Mouse (Mus musculus) gastrocnemius, adult 8-10 months (tissue): Measurements from ENCODE around the gene Lhb. TPM values are rescaled to one million over a fixed set of nuclear protein-coding genes. Genes with fewer than 3 reads are reported as not detected.
A peak's percentile ranks its signal among the peaks of the same experiment; 100 is the strongest.
"Not testable (repeated sequence)": the region's sequence is repeated elsewhere in the genome, so short reads cannot be mapped to it uniquely, and the experiment has no call there.

Experiments used
- DNase-seq, 2 experiments: peaks; one replicate each; pipeline ENCODE4 v3.0.0; 2022; ENCODE audit warnings: low spot score in 2 of 2
- total RNA-seq, 4 experiments: library from RNA; stranded (reverse); gene quantifications; 2 replicates each; pipeline ENCODE4 v1.2.4; 2022

The Lhb gene
- total RNA-seq, 4 experiments from 2014 or later: 0.46 to 0.61 TPM; not detected in 2

DNA sequence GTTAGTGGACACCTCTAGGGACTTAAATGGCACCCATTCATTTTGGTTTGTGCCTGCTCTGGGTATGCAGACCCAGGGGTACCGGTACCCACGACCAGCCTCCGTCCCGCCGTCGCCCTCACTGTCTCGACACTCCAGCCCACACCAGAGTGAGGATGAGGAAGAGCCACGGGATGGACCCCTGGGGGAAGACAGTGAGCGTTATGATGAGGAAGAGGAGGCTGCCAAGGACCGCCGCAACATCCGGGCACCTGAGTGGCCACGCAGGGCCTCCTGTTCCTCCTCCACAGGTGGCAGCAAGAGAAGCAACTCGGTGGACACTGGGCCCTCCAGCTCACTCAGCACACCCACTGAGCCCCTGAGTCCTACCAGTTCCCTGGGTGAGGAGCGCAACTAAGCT, 34.4 kb downstream of the Lhb start:
- no peak for DNase-seq

DNA sequence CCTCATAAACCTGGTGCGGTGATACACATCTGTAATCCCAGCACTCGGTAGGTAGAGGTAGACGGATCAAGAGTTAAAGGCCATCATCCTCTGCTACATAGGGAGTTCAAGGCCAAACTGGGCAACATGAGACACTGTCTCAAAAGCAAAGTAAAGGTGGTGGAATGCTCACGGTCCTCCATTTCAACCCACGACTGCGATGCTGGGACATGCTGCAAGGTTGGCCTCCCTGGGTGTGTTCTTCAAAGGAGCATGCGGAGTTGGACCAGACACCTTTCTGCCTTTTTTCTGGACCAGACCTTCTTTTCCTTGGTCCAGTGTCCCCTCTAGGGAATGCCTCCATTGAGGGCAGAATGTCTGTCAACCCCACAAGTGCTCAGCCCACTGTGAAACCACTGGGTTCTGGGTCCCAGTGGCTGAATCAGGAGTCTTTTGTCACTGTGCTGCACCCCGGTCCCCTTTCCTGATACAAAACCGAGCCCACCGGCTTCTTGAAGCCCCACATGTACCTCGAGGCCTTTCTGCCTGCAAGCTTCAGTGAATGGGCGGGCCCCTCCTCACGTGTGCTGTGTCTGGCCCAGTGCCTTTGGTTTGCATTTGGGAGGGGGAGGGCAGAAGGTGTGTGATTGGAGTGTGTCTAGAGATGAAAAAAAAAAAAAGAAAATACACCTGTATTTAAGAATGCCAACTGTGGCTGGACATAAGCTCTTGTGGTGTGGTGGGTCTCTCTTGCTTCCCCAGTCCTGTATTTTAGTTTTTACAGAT, 35.5 kb downstream of the Lhb start:
- DNase-seq: no peak

DNA sequence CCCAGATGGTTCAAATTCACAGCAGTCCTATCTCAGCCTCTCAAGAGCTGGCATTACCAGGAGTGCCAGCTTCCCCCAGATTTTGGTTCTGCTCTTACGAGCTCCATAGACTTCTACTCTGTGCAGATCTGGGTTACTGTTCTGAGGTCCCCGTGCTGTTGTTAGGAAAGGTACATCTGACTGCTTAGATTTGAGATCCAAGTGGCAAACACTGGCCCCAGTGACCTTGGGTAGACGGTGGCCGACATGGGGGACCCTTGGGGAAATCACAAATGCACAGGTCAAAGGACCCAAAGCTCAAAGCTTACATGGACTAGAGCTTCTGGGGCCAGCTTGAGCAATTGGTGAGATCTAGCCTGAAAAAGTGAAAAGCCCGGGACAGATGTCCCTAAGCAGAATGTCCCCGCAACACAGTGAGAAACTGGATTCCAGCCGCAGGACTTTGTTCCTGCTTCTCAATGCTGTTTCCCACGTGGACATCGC, 36.1 kb downstream of the Lhb start:
- no peak for DNase-seq

DNA sequence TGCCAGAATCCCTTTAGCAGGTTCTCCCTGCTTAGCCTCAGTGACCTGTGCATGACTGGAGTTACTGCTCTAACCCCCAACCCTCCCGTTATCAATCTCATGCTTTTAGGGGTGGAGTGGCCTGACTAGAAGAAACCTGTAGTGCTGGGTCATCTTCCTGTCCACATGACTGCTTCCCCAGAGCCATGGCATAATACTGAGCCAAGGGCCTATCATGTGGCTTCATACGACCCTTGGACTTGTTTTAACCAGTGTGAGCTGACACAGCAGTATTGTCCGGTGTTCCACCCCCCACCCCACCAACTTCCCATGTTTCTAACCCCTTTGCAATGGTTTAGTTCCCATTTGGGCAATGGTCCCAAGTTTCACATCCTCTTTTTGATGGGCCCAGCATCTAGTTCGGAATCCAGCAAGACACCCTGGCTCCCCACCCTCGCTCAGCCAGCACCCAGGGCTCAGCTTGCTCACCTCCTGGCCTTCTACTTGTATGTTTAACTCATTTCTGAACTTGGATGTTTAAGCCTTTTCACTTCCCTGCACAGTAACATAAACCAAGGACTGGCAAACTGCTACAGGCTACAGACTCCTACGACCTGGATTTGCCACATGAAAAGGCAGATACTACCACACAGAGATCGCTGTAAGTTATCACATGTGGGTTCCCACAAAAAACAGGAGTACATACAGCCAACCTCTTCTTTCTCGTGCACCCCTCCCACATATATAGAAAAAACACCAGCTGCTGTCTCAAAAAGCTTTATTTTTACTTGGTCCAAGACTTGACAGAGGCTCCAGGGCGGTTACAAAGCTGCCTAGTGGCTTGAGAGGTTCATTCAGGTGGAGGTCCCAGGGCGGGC, 36.8 kb downstream of the Lhb start:
- DNase-seq: no peak

DNA sequence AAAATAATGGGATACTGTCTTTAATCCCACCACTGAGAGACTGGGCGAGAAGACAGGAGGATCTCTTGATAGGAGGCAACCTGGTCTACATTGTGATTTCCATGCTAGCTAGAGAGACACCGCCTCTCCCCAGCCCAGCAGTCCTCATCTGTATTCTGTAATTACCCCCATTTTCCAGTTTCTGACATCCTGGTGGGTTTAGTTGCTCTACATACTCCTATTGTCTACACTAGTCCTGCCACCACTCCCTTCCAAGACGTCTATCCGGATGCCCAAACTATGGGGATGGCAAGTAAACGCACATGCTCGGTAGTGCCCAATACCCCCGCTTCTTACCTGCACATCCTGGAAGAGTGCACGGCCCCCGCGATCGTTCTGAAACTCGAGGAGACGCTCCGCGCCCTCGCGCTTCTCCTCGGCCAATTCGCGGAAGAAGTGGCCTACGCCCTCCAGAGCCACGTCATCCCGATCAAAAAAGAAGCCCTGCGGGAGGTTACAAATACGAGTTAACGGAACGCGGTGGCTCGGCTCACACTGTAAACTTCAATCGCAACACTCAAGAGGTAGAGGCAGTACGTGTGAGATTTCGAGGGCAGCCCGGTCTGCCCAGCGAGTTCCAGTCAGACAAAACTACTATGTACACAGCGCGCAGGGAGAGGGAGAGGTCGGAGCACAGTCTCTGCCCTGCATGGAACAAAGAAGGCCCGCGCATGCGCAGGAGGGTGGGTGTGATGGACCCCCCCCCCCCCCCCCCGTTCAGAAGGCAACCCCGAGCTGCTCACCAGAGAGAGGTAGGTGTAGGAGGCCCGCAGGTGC, 38.3 kb downstream of the Lhb start:
- peak in 1 of 2 experiments; percentile 58 for DNase-seq

DNA sequence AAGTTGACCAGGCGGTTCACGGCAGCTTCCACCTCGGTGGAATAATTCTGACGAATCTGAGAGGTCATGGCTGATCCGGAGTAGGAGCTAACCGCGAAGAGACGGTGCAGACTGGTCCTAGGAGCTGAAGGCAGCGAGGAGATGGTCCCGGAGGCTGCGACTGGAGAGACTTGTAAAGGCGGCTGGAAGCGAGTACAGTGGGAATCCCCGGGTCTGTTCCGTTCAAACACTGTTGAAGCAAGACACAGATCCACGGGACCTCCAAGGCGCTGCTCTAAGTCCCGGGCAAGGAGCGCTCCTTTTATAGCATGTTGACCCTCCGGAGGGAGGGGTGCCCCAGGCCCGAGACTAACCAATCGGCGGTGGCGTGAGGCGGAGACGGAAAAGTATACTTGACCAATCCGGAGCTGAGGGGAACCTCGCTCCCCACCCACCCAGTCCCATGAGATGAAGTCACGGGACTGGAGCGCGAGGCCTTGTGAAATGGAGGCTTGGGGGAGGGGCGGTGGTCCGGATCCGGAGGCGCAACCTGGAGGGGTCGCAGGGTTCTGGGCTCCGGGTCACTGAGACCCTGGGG, 39.0 kb downstream of the Lhb start, which contains the start of gene Ftl1:
TSS of gene Ftl1 (minus strand) at position 321 of the 577 bp plus-strand sequence.
- peak; percentile 97 to 98 for DNase-seq

DNA sequence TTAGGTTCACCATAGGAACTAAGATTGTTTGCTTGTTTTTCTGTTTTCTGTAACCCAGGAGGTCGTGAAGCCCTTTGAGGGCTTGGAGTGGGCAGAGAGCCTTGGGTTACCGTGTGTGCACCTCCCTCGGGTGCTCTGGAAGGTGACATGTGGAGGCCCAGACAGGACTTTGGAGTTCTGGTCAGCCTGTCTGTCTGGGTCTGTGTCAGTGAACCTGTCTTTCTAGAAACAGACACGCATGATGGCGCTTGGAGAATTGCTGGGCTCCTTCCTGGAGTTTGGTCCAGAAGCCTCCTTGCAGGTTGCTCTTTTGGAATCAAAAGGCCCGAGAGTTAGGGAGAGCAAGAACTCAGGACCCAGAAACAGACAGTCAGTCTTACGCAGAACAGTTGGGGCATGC, 39.8 kb downstream of the Lhb start:
- no peak for DNase-seq

DNA sequence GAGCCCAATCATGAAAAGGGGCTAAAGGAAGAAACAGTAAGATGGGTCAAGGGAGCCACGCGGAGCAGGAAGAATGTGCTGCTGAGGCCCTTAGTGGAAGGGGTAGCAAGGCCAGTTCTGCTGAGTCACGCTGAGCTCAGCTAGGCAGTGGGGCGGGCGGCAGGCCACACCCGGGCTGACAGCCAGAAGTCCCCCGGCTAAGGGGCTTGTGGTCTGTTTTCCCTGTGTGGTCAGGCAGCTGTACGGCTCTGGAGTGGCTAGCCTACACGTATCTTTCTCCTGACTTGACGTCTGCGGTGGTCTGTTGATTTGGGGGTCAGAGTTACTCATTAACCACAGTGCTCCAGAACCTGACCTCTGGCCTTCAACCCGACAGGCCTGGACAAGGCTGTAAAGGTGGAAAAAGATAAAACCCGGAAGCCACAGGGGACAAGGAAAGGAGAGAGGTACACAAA, 40.3 kb downstream of the Lhb start:
- peak; percentile 57 to 67 for DNase-seq

DNA sequence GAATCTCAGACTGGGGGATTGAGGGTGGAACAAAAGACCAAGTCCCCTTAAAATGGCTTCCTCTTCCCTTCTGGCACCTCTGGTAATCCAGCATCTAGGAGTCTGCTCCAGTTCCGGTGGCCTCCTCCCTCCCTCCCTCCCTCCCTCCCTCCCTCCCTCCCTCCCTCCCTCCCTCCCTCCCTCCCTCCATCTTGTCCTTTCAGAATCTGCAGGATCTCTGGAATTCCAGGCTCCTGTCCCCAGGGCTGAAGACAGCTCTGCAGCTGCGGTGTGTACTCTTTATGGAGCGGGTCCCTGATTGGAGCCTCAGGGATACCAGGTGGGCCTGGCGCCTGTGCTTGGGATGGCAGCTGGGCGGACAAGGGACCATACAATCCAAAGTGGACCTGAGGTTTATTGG, 40.7 kb downstream of the Lhb start:
- DNase-seq: no peak

DNA sequence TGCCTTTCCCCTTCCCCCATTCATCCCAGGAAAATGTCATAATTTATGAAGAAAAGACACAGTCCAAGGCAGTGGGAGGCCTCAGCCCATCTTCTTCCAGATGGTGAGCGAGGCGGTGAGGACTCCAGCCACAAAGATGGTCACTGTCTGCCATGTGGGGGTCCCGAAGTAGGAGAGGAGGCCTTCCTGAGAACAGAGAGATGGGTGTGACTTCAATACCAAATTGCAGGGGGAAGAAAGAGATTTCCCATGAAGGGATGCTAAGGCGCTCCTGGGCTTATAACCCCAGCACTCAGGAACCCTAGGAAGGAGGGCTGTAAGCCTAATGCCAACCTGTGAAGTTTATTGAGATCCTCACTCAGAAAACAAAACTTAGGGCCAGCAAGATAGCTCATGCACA, 41.2 kb downstream of the Lhb start:
- no peak for DNase-seq

DNA sequence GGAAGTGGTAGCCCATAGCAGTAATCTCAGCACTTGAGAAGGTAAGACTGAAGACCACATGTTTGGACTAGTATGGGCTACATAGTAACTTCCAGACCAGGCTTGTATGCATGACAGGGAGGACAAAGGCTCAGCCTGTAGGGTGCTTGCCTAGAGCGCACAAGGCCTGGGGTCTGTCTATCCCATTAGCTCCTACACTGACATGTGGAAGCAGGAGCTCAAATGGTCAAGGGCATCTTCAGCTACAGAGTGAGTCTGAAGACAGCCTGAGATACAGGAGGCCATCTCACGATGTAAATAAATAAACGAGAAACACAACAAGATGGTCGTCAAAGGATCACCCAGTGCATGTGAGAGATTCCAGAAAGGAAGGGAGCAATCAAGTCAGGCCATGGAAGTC, 41.7 kb downstream of the Lhb start:
- no peak for DNase-seq

DNA sequence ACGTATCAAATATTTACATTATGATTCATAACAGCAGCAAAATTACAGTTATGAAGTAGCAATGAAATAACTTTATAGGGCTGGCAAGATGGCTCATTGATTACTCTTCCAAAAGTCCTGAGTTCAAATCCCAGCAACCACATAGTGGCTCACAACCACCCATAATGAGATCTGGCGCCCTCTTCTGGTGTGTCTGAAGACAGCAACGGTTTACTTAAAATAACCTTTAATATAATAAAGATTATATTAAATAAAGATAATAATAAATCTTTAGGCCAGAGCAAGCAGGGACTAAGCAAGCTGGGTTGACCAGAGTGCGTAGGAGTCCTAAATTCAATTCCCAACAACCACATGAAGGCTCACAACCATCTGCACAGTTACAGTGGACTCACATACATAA, 42.2 kb downstream of the Lhb start:
- not testable (repeated sequence) for DNase-seq

DNA sequence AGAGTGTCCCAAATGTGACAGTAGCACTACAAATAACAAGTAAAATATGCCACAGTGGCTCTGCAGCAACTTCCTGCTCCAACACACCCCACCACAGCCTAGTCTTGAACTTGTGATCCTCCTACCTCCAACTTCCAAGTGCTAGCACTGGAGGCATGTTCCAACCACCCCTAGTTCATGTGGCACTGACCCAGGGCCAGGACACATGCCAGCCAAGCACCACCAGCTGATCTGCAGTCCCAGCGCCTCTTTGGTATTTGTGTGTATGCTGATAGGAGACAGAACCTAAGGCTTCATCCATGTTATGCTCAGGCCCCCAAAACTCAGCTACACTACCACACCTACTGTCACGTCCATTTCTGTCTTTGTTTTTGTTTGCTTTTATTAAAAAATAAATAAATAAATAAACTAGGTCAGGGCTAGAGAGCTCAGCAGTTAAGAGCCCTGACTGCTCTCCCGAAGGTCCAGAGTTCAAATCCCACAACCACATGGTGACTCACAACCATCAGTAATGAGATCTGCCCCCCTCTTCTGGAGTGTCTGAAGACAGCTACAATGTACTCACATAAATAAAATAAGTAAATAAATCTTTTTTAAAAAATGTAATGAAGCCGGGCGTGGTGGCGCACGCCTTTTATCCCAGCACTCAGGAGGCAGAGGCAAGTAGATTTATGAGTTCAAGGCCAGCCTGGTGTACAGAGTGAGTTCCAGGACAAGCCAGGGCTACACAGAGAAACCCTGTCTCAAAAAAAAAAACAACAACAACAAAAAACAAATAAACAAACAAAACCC, 43.6 kb downstream of the Lhb start:
- DNase-seq: no peak

DNA sequence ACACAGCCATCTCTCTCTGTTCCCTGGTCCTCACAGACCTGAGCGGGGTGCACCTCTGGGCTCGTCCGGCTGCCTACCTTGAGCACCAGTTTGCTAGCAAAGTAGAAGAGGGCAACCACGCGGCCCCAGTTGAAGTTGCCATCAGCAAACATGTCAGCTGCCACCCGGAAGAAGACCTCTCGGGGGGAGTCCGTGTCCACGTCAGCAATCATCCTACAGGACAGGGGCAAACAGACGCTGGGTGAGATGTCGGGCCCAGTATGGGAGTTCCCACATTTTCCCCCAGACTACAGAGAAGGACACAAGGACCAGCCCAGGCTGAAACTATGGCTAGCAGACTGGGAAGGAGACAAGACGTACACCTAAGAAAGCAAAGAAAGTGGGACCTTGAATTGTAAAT, 44.5 kb downstream of the Lhb start:
- no peak for DNase-seq

DNA sequence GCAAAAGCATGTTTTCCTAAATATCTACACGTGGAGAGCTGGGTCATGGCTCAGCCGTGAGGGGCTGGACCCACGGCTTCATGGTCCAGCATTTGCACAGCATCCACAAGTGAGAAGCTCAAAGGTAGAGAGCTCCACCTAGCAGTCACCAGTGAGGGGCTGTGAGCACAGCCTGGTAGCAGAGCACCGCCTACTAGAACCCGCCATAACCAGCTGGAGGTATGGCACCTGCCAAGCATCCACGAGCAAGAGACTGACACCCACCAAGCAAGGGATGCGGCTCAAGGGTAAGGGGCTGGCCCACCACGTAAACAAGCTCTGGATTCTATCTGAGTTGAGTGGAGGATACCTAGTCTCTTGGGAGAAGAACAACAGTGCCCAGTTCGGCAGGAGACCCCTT, 44.9 kb downstream of the Lhb start:
- DNase-seq: no peak

DNA sequence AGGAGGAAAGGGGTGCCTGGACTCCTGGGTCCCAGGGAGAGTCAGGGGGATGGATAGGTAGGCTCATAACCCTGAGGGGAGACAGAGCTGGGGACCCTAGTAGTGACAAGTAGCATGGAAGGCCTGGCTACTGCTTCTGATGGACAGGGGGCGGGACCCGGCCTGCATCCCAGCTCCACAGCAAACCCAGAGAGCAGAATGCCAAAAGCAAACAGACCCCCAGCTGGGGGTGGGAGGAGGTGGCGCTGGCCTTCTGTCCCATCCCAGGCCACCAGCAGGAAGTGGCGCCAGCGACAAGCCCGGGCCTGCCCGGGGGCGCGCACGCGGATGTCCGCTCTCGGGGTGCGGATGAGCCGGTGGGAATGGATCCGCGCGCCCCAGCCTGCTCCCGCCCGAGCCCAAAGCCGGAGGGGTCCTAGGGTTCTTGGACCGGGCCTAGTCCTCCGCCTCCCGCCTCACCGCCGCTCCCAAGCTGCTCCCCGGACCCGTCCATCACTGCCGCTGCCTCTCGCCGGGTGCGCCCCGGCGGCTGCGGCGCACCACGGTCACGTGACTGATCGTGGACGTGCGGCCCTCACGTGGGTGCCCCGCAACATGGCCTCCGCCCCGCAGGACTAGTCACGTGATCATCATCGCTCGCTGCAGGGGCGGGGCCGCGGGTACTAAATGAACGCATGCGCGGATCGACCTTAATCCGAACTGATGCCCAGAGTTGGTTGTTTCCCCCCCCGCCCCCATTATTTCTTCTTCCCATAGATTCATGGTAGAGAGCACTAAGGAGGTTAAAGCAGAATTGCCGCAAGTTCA, 45.9 kb downstream of the Lhb start, which contains the start of gene Bax:
TSS of gene Bax (minus strand) at position 616 of the 807 bp plus-strand sequence.
- peak; percentile 94 to 95 for DNase-seq

DNA sequence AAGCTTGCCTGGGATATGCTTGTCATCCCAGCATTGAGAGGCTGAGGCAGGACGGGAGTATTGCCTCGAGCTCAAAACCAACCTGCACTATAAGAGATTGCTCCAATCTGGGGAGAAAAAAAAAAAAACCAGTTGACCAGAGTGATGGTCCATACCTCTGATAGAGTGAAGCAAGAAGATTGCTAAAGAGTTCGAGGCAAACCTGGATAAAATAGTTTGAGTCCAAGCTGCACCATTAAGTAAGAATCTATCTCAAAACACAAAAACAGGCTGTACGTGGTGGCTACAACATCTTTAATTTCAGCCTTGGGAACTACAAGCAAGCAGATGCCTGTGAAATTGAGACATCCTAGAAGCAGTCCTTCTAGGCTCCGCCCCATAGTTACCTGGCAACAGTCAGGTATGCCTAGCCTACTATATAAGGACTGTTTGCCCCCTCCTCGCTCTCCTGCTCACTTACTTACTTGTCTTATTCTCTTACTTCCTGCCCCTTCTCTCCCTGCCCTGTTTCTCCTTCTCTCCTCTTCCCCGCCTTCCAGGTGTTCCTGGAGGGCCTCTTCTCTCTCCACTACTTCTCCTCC, 46.6 kb downstream of the Lhb start:
- no peak for DNase-seq

DNA sequence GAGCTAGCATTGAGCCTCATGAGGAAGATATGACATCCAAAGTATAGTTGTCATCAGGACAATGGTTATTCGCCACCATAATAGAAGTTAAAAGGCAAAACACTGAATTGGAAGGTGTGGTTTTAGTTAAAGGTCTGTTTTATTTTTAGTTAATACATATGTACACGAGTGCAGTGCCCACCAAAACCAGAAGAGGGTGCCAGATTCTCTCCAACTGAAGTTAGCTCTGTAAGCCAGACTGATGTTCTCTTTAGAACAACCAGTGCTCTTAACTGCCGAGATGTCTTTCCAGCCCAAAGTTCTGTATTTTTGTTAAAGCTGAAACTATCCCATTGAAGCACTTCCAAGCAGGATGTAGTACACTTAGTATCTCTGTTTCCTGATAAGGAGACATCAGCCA, 50.2 kb downstream of the Lhb start:
- no peak for DNase-seq
